In genomic region chr14:64534194-64534593, GRCm38 (mm10) we compare ENCODE assay signal across 14 mouse cellular contexts.
DNase-seq lines count a peak whose midpoint lies in the region; ATAC-seq and TF ChIP-seq lines count a peak whose summit lies in the region.
"Had no signal": no experiment of that assay in that cellular context is flagged by ENCODE, and none has a peak within 500 bp of the region (broad histone marks: within the 10 kb centered on the region; RNA-seq: fewer than 3 reads in every experiment).

No protein-coding gene starts in this region.

- peaks cover 35% of the 10 kb centered on the region for H3K4me1 ChIP-seq in forebrain, embryonic 12.5 days
- peaks cover 15% of the 10 kb centered on the region for H3K4me1 ChIP-seq in hindbrain, embryonic 16.5 days (ENCODE audit: control insufficient read depth, insufficient read depth, low read depth, low read length)
- H3K4me1 ChIP-seq in neural tube, embryonic 14.5 days (ENCODE audit: control insufficient read depth, insufficient read depth, low read length), result peaks cover 16% of the 10 kb centered on the region
- H3K4me1 ChIP-seq in heart, embryonic 11.5 days (ENCODE audit: control insufficient read depth, insufficient read depth, low read length), result no peaks in the 10 kb centered on the region
- H3K4me1 ChIP-seq: limb, embryonic 13.5 days had no signal

- DNase-seq in layer of hippocampus, adult 2 months (ENCODE audit: low spot score in 2 of 2), result no peak
- DNase-seq in layer of hippocampus, postnatal 36 days, result no peak
- no peak for DNase-seq in lung, postnatal 25 days (ENCODE audit: low spot score)
- no peak for DNase-seq in kidney, postnatal 36 days
- DNase-seq: heart, adult 11 months; heart, postnatal 14 days; kidney, adult 11 months; lung, adult 18-20 months; spleen, adult 18-20 months had no signal

- peak overlapping the region; percentile 93 for H3K27ac ChIP-seq in layer of hippocampus, adult 2 months
- peak overlapping the region; percentile 82 for H3K27ac ChIP-seq in forebrain, embryonic 12.5 days
- peak overlapping the region; percentile 77 for H3K27ac ChIP-seq in hindbrain, embryonic 16.5 days (ENCODE audit: low read depth, low read length)
- peak overlapping the region; percentile 84 for H3K27ac ChIP-seq in neural tube, embryonic 14.5 days (ENCODE audit: low read depth, low read length)
- no peak overlapping the region for H3K27ac ChIP-seq in heart, embryonic 11.5 days (ENCODE audit: low read depth, low read length)
- H3K27ac ChIP-seq: limb, embryonic 13.5 days had no signal

- no peaks in the 10 kb centered on the region for H3K9me3 ChIP-seq in forebrain, embryonic 12.5 days
- no peaks in the 10 kb centered on the region for H3K9me3 ChIP-seq in hindbrain, embryonic 16.5 days (ENCODE audit: control insufficient read depth, low read length)
- H3K9me3 ChIP-seq in neural tube, embryonic 14.5 days (ENCODE audit: control insufficient read depth, low read length), result no peaks in the 10 kb centered on the region
- no peaks in the 10 kb centered on the region for H3K9me3 ChIP-seq in heart, embryonic 11.5 days (replicated peaks; ENCODE audit: control insufficient read depth, low read length)
- H3K9me3 ChIP-seq: limb, embryonic 13.5 days had no signal

- WGBS in forebrain, embryonic 12.5 days, result 24% methylated on average over 4 of the region's 4 CpGs
- 17% methylated on average over 4 of the region's 4 CpGs for WGBS in hindbrain, embryonic 16.5 days
- WGBS in neural tube, embryonic 14.5 days, result 22% methylated on average over 4 of the region's 4 CpGs
- WGBS in heart, embryonic 11.5 days (ENCODE audit: insufficient replicate concordance), result 43% methylated on average over 4 of the region's 4 CpGs

- no peak overlapping the region for H3K4me3 ChIP-seq in layer of hippocampus, adult 2 months
- no peak overlapping the region for H3K4me3 ChIP-seq in forebrain, embryonic 12.5 days (replicated peaks)
- H3K4me3 ChIP-seq in hindbrain, embryonic 16.5 days (ENCODE audit: low read length), result no peak overlapping the region
- H3K4me3 ChIP-seq in neural tube, embryonic 14.5 days (ENCODE audit: low read depth, low read length), result no peak overlapping the region
- no peak overlapping the region for H3K4me3 ChIP-seq in heart, embryonic 11.5 days (ENCODE audit: low read depth, low read length)
- H3K4me3 ChIP-seq: limb, embryonic 13.5 days had no signal

- peak overlapping the region; percentile 30; the same call in 1 of the 2 replicates for H3K9ac ChIP-seq in forebrain, embryonic 12.5 days
- H3K9ac ChIP-seq in hindbrain, embryonic 16.5 days (ENCODE audit: low read depth, low read length), result peak overlapping the region; percentile 32; the same call in 1 of the 2 replicates
- no peak overlapping the region for H3K9ac ChIP-seq in neural tube, embryonic 14.5 days (replicated peaks; ENCODE audit: low read depth, low read length)
- no peak overlapping the region for H3K9ac ChIP-seq in heart, embryonic 11.5 days (ENCODE audit: low read depth, low read length)
- H3K9ac ChIP-seq: limb, embryonic 13.5 days had no signal

- TF ChIP-seq CTCF in layer of hippocampus, adult 2 months (conservative IDR thresholded peaks at IDR 0.05), result no peak

- peak overlapping the region; percentile 25 for H3K4me2 ChIP-seq in forebrain, embryonic 12.5 days
- H3K4me2 ChIP-seq in hindbrain, embryonic 16.5 days (ENCODE audit: low read length), result no peak overlapping the region; the same call in 1 of the 2 replicates
- 0 out of 2 replicates have a peak overlapping the region, but pooled peaks have one; percentile 1 for H3K4me2 ChIP-seq in neural tube, embryonic 14.5 days (ENCODE audit: low read depth, low read length)
- no peak overlapping the region for H3K4me2 ChIP-seq in heart, embryonic 11.5 days
- H3K4me2 ChIP-seq: limb, embryonic 13.5 days had no signal

- ATAC-seq in forebrain, embryonic 12.5 days (ENCODE audit: low FRiP score), result peak; percentile 49
- peak; percentile 49 for ATAC-seq in hindbrain, embryonic 16.5 days
- peak; percentile 39; the same call in 1 of the 2 replicates for ATAC-seq in neural tube, embryonic 14.5 days (ENCODE audit: low read depth)
- no peak for ATAC-seq in heart, embryonic 11.5 days (replicated peaks; ENCODE audit: insufficient number of reproducible peaks, low FRiP score, low TSS enrichment)

- no peaks in the 10 kb centered on the region for H3K27me3 ChIP-seq in forebrain, embryonic 12.5 days
- no peaks in the 10 kb centered on the region for H3K27me3 ChIP-seq in hindbrain, embryonic 16.5 days (replicated peaks; ENCODE audit: control insufficient read depth, insufficient read depth, low read length)
- H3K27me3 ChIP-seq in neural tube, embryonic 14.5 days (ENCODE audit: control insufficient read depth, insufficient read depth, low read length), result no peaks in the 10 kb centered on the region
- H3K27me3 ChIP-seq in heart, embryonic 11.5 days (ENCODE audit: control insufficient read depth, insufficient read depth, low read length), result no peaks in the 10 kb centered on the region
- H3K27me3 ChIP-seq: limb, embryonic 13.5 days had no signal

- H3K36me3 ChIP-seq in forebrain, embryonic 12.5 days (replicated peaks), result no peaks in the 10 kb centered on the region
- H3K36me3 ChIP-seq in hindbrain, embryonic 16.5 days (ENCODE audit: control insufficient read depth, insufficient read depth, low read length), result no peaks in the 10 kb centered on the region
- H3K36me3 ChIP-seq in neural tube, embryonic 14.5 days (ENCODE audit: control insufficient read depth, insufficient read depth, low read length), result no peaks in the 10 kb centered on the region
- H3K36me3 ChIP-seq in heart, embryonic 11.5 days (ENCODE audit: control insufficient read depth, insufficient read depth, low read length), result no peaks in the 10 kb centered on the region
- H3K36me3 ChIP-seq: limb, embryonic 13.5 days had no signal

Comparison
In these comparisons a context has a peak if more than half of its experiments do, and no peak if none do; other contexts are left out.
1. H3K4me2 ChIP-seq: peak in forebrain, embryonic 12.5 days (single experiment) and neural tube, embryonic 14.5 days (single experiment); none in hindbrain, embryonic 16.5 days (single experiment) and heart, embryonic 11.5 days (single experiment).
2. H3K9ac ChIP-seq: peak in forebrain, embryonic 12.5 days (single experiment) and hindbrain, embryonic 16.5 days (single experiment); none in neural tube, embryonic 14.5 days (single experiment) and heart, embryonic 11.5 days (single experiment).